Mouse (Mus musculus) heart, adult 2 months (tissue): ENCODE results near the gene Erbin. TPM values are rescaled to one million over a fixed set of nuclear protein-coding genes. Genes with fewer than 3 reads are reported as not detected.
A peak's percentile ranks its signal among the peaks of the same experiment; 100 is the strongest.

Source experiments
- DNase-seq, 2 experiments: peaks; one replicate each; pipeline ENCODE4 v3.0.0; 2021
- H3K27ac ChIP-seq: fragments of 200-600 bp; 2 replicates; pipeline ENCODE4 v1.8.1; 2022
- H3K27me3 ChIP-seq: fragments of 200-500 bp; 2 replicates; pipeline ENCODE4 v1.6.1; 2012; ENCODE audit warnings: mild to moderate bottlenecking, low read length, inconsistent platforms, mixed read lengths; ENCODE audit not compliant: control insufficient read depth, insufficient read depth
- H3K36me3 ChIP-seq: fragments of 200-500 bp; 2 replicates; pipeline ENCODE4 v1.6.1; 2012; ENCODE audit warnings: low read length, inconsistent platforms; ENCODE audit not compliant: control insufficient read depth, insufficient read depth
- H3K4me1 ChIP-seq: fragments of 200-500 bp; 2 replicates; pipeline ENCODE4 v1.6.1; 2011; ENCODE audit warnings: low read length; ENCODE audit not compliant: control insufficient read depth, insufficient read depth
- H3K4me3 ChIP-seq: fragments of 200-600 bp; 2 replicates; pipeline ENCODE4 v1.8.1; 2022
- H3K79me2 ChIP-seq: fragments of 200-500 bp; replicated peaks from 2 replicates; pipeline ENCODE4 v1.6.1; 2012; ENCODE audit warnings: mild to moderate bottlenecking, inconsistent platforms, low read length, moderate library complexity, mixed read lengths; ENCODE audit not compliant: control insufficient read depth, insufficient read depth
- H3K9ac ChIP-seq: fragments of 200-500 bp; 2 replicates; pipeline ENCODE4 v1.6.1; 2012; ENCODE audit warnings: low read depth, mild to moderate bottlenecking, control low read depth, inconsistent platforms, low read length, mixed read lengths
- CTCF ChIP-seq: fragments of 200-600 bp; IDR thresholded peaks from 2 replicates; pipeline ENCODE4 v1.8.1; 2022; ENCODE audit warnings: antibody characterized with exemption, mild to moderate bottlenecking, moderate library complexity
- EP300 ChIP-seq: fragments of 200-500 bp; IDR thresholded peaks from 2 replicates; pipeline ENCODE4 v1.6.1; 2011; ENCODE audit warnings: low read depth, low read length, control low read depth; ENCODE audit not compliant: insufficient read depth
- POLR2A ChIP-seq: fragments of 200-500 bp; IDR thresholded peaks from 2 replicates; pipeline ENCODE4 v1.6.1; 2011; ENCODE audit warnings: mild to moderate bottlenecking, low read depth, low read length, control low read depth; ENCODE audit not compliant: insufficient read depth
- WGBS: fragments of 180-500 bp; shearing (Covaris S2); methylation state at CpG from one replicate; pipeline ENCODE4 v1.1.7; 2018; 5-methylcytosine and 5-hydroxymethylcytosine counted together
- intact Hi-C: fragments of 180-260 bp; cut with DNase I; formaldehyde crosslinking; loops from one replicate; pipeline ENCODE4 v1.15.1; 2025
- polyA plus RNA-seq: library from polyadenylated mRNA; depleted of rRNA; stranded (reverse); fragments of >200 nt; gene quantifications from 2 replicates; pipeline ENCODE4 v1.2.3, GENCODE M21; 2012
- total RNA-seq, 2 experiments: library from RNA; stranded (reverse); gene quantifications; 2 replicates each; pipeline ENCODE4 v1.2.3; 2021

Erbin gene
- total and polyA plus RNA-seq, 3 experiments, result 6.2 to 47.5 (median 44.0) TPM

DNA sequence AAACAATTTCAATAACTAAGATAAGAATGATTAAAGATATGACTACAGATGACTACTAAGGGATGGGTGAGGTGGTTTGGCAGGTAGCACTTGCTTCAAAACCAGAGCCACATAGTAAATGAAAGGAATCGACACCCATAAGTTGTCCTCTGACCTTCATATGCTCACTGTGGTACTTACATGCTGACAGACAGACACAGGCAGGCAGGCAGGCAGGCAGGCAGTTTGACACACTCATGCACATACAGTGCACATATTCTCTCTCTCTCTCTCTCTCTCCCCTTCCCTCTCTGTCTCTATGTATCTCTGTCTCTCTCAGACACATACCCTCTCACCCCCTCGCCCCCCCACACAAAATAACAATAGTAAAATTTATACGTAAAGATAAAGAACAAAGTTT, 10.4 kb downstream of the Erbin start:
- DNase-seq, result no peak
- Histone ChIP-seq H3K4me1 (peaks cover 5% of the 10 kb centered on the region), H3K79me2 (peaks cover 8% of the 10 kb centered on the region), H3K27me3 (no peaks in the 10 kb centered on the region), H3K9ac (no peak overlapping the region), H3K27ac (no peak overlapping the region), H3K36me3 (no peaks in the 10 kb centered on the region; the same call in none of the 2 replicates), H3K4me3 (no peak overlapping the region)
- TF ChIP-seq POLR2A, result no peak
- no peak for TF ChIP-seq CTCF
- no peak for TF ChIP-seq EP300
- 53% methylated on average over 3 of the region's 3 CpGs for WGBS
- intact Hi-C loops, result no loop called here

- Histone ChIP-seq H3K4me3 (no peak overlapping the region), H3K9ac (no peak overlapping the region), H3K27ac (no peak overlapping the region), H3K79me2 (peaks cover 5% of the 10 kb centered on the region), H3K36me3 (no peaks in the 10 kb centered on the region), H3K27me3 (no peaks in the 10 kb centered on the region), H3K4me1 (no peaks in the 10 kb centered on the region; the same call in 1 of the 2 replicates)
- DNase-seq, result peak in 1 of 2 experiments; percentile 12
- TF ChIP-seq POLR2A, result no peak
- no peak for TF ChIP-seq CTCF
- no peak for TF ChIP-seq EP300
- WGBS, result 44% methylated on average over 1 of the region's 1 CpGs
- intact Hi-C loops, result no loop called here
Measured at GRCm38 (mm10) chr13:103900015-103900414, 20.3 kb downstream of the Erbin start.

GRCm38 (mm10) chr13:103897606-103898005, 22.7 kb downstream of the Erbin start:
- TF ChIP-seq POLR2A (no peak), CTCF (no peak), EP300 (no peak)
- H3K4me3 ChIP-seq, result no peak overlapping the region
- DNase-seq, result no peak
- peaks cover 1% of the 10 kb centered on the region for H3K4me1 ChIP-seq
- no peaks in the 10 kb centered on the region for H3K27me3 ChIP-seq
- H3K79me2 ChIP-seq, result peaks cover 10% of the 10 kb centered on the region
- H3K27ac ChIP-seq, result no peak overlapping the region
- H3K9ac ChIP-seq, result no peak overlapping the region
- intact Hi-C loops, result no loop called here
- 93% methylated on average over 4 of the region's 4 CpGs for WGBS
- H3K36me3 ChIP-seq, result no peaks in the 10 kb centered on the region

- H3K4me1 ChIP-seq, result peaks cover 11% of the 10 kb centered on the region
- no peaks in the 10 kb centered on the region for H3K27me3 ChIP-seq
- no peak for DNase-seq
- intact Hi-C loops, result no loop called here
- no peak overlapping the region for H3K9ac ChIP-seq
- H3K79me2 ChIP-seq, result peaks cover 13% of the 10 kb centered on the region
- 90% methylated on average over 5 of the region's 5 CpGs for WGBS
- no peak for TF ChIP-seq CTCF
- no peak for TF ChIP-seq EP300
- no peak for TF ChIP-seq POLR2A
- H3K36me3 ChIP-seq, result peaks cover 13% of the 10 kb centered on the region
- no peak overlapping the region for H3K4me3 ChIP-seq
- no peak overlapping the region for H3K27ac ChIP-seq
Measured at GRCm38 (mm10) chr13:103893065-103893464, 27.2 kb downstream of the Erbin start.

DNA sequence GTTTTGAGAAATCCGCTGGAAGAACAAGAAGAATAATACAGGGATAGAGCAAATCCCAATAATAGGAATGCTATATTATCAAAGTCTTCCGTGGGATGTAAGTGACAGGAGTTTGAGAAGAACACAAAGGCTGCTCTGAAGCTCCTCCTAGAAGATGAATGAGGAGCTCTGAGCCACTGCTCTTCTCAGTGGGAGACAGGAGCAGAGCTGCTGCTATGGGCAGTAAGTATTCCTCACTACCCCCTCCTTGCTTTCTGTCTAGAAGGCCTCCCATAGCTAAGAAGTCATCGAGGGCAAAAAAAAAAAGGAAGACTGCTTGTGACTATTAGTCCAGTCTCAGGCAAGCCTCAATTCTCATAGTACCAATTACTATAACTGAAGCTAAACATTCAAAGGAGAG, 30.3 kb downstream of the Erbin start:
- no peak overlapping the region for H3K27ac ChIP-seq
- peaks cover 11% of the 10 kb centered on the region for H3K4me1 ChIP-seq
- H3K27me3 ChIP-seq, result no peaks in the 10 kb centered on the region
- intact Hi-C loops, result no loop called here
- DNase-seq, result no peak
- no peak overlapping the region for H3K9ac ChIP-seq
- H3K79me2 ChIP-seq, result peaks cover 10% of the 10 kb centered on the region
- H3K4me3 ChIP-seq, result no peak overlapping the region
- TF ChIP-seq POLR2A (no peak), CTCF (no peak), EP300 (no peak)
- WGBS, result 50% methylated on average over 3 of the region's 3 CpGs
- peaks cover 13% of the 10 kb centered on the region for H3K36me3 ChIP-seq

DNA sequence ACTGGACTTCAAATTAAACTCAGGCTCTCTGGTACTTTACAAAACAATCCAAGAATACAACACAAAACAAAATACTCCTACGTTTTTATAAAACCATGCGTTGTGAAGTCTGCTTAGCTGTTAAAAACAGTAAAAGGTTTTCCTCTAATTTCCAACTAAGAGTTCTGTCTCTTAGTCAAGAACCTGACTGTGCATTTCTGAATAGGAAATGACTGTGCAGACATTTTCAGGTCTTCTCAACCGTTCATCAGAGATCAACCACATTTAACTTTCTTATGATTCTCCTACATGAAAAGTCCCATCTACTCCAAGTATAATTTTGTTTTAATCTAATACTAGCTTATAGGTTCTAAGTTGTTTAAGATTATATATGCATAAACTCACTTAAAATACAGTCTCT, 33.8 kb downstream of the Erbin start:
- H3K4me3 ChIP-seq, result no peak overlapping the region
- WGBS, result 67% methylated on average over 3 of the region's 3 CpGs
- no peak for DNase-seq

More for the DNA sequence above, 33.8 kb downstream of the Erbin start:
- Histone ChIP-seq H3K27ac (no peak overlapping the region), H3K9ac (no peak overlapping the region), H3K27me3 (no peaks in the 10 kb centered on the region), H3K36me3 (peaks cover 13% of the 10 kb centered on the region), H3K4me1 (peaks cover 9% of the 10 kb centered on the region), H3K79me2 (peaks cover 8% of the 10 kb centered on the region)
- intact Hi-C loops, result no loop called here
- TF ChIP-seq POLR2A (no peak), CTCF (no peak), EP300 (no peak)
